Mouse (Mus musculus) hindbrain, embryonic 14.5 days (tissue): ENCODE data around the gene Hamp. TPM values are rescaled to one million over a fixed set of nuclear protein-coding genes. Genes with fewer than 3 reads are reported as not detected.

Experiments
- ATAC-seq: fragments of 200-750 bp; cut with Nextera tagmentation; 2 replicates; pipeline ENCODE4 v1.8.0; 2017; ENCODE audit warnings: moderate number of reproducible peaks, mild to moderate bottlenecking, moderate TSS enrichment, moderate library complexity; ENCODE audit not compliant: low FRiP score
- DNase-seq: peaks from one replicate; pipeline ENCODE4 v3.0.0-alpha.2; 2015; ENCODE audit warnings: low spot score
- H3K27ac ChIP-seq: fragments of 300-500 bp; sonication (generic); 2 replicates; pipeline ENCODE4 v1.5.1; 2014; ENCODE audit warnings: mild to moderate bottlenecking, moderate library complexity
- H3K27me3 ChIP-seq: fragments of 300-500 bp; sonication (generic); 2 replicates; pipeline ENCODE4 v1.6.1; 2014; ENCODE audit warnings: mild to moderate bottlenecking, low read length, mixed read lengths; ENCODE audit not compliant: control insufficient read depth, insufficient read depth
- H3K36me3 ChIP-seq: fragments of 300-500 bp; sonication (generic); replicated peaks from 2 replicates; pipeline ENCODE4 v1.6.1; 2014; ENCODE audit not compliant: control insufficient read depth, insufficient read depth
- H3K4me1 ChIP-seq: fragments of 300-500 bp; sonication (generic); replicated peaks from 2 replicates; pipeline ENCODE4 v1.6.1; 2014; ENCODE audit warnings: antibody characterized with exemption, low read length, mixed read lengths; ENCODE audit not compliant: control insufficient read depth, insufficient read depth
- H3K4me2 ChIP-seq: fragments of 300-500 bp; sonication (generic); replicated peaks from 2 replicates; pipeline ENCODE4 v1.6.1; 2014; ENCODE audit warnings: mild to moderate bottlenecking, moderate library complexity
- H3K4me3 ChIP-seq: fragments of 300-500 bp; sonication (generic); replicated peaks from 2 replicates; pipeline ENCODE4 v1.5.1; 2014; ENCODE audit warnings: mild to moderate bottlenecking, low read length
- H3K9ac ChIP-seq: fragments of 300-500 bp; sonication (generic); 2 replicates; pipeline ENCODE4 v1.6.1; 2014
- H3K9me3 ChIP-seq: fragments of 300-500 bp; sonication (generic); 2 replicates; pipeline ENCODE4 v1.6.1; 2016; ENCODE audit warnings: low read length; ENCODE audit not compliant: control insufficient read depth
- whole genome bisulfite sequencing: fragments of 180-500 bp; shearing (Covaris S2); extraction: QIAGEN DNeasy Blood & Tissue Kit; methylation state at CpG from one replicate; pipeline ENCODE4 v1.1.7; 2014; 5-methylcytosine and 5-hydroxymethylcytosine counted together
- polyA plus RNA-seq: library from polyadenylated mRNA; unstranded; fragments of >200 nt; fragmentation: Nextera tagmentation; extraction: Ambion mirVana; gene quantifications from 2 replicates; pipeline ENCODE4 v1.2.1, GENCODE M21; 2014

The Hamp gene
- polyA plus RNA-seq, 1 experiment from 2014 or later = not detected

DNA sequence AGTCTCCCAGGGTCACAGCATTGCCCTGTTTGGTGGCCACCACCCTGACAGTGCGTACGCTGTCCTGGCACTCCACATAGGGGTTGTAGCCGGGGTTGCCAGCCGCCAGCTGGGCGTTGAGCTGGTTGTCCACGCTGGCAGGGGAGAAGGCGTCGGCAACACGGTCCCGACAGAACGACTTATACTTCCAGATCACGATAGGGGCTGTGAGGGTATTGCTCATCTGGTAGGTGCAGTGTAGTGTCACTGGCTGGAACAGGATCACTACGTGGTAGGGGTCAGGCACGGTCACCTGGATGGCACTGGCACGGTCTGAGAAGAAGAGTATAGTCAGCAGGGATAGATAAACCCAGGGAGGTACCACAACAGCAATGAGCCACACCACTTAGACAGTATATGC is 28.1 kb upstream of the Hamp start:
- Histone ChIP-seq H3K4me2 (0 out of 2 replicates have a peak overlapping the region, but pooled peaks have one; percentile 49), H3K27ac (no peak overlapping the region), H3K4me3 (peak overlapping the region; percentile 26; the same call in 1 of the 2 replicates), H3K27me3 (peaks cover 24% of the 10 kb centered on the region), H3K36me3 (no peaks in the 10 kb centered on the region), H3K9ac (no peak overlapping the region), H3K4me1 (0 out of 2 replicates have a peak, but pooled peaks cover 4% of the 10 kb centered on the region), H3K9me3 (no peaks in the 10 kb centered on the region)
- no peak for DNase-seq
- ATAC-seq = no peak
- 88% methylated on average over 15 of the region's 15 CpGs for WGBS

DNA sequence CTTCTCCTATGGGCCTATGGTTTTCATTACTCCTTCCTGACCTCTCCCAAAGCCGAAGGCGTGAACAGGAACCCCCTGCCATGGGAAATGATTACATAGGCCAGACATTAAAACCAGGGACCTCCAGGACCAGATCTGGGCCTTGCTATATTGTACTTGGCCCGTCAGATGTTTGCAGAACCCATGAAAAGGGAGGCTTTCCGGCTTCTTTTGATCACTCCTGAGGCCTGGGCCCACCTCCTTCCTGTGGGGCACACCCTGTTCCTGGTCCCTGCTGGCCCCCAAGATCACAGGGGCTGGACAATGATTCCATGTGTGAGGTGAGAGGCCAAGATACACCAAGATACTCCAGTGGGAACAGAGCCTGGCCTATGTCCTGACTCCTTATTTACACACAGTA is 25.3 kb upstream of the Hamp start:
- H3K36me3 ChIP-seq = no peaks in the 10 kb centered on the region
- H3K4me3 ChIP-seq = no peak overlapping the region
- DNase-seq (no peak), ATAC-seq (no peak)
- 84% methylated on average over 4 of the region's 4 CpGs for WGBS
- no peaks in the 10 kb centered on the region for H3K9me3 ChIP-seq
- H3K4me2 ChIP-seq = no peak overlapping the region
- 0 out of 2 replicates have a peak, but pooled peaks cover 4% of the 10 kb centered on the region for H3K4me1 ChIP-seq
- 0 out of 2 replicates have a peak overlapping the region, but pooled peaks have one; percentile 32 for H3K27ac ChIP-seq
- H3K9ac ChIP-seq = no peak overlapping the region
- peaks cover 24% of the 10 kb centered on the region for H3K27me3 ChIP-seq

GRCm38 (mm10) chr7:30968611-30969010 is 24.8 kb upstream of the Hamp start:
- 0 out of 2 replicates have a peak, but pooled peaks cover 4% of the 10 kb centered on the region for H3K4me1 ChIP-seq
- WGBS = 89% methylated on average over 8 of the region's 8 CpGs
- no peak for ATAC-seq
- no peak overlapping the region for H3K4me3 ChIP-seq
- no peaks in the 10 kb centered on the region for H3K9me3 ChIP-seq
- H3K9ac ChIP-seq = no peak overlapping the region
- H3K27ac ChIP-seq = 0 out of 2 replicates have a peak overlapping the region, but pooled peaks have one; percentile 32
- DNase-seq = no peak
- H3K27me3 ChIP-seq = peaks cover 21% of the 10 kb centered on the region
- H3K4me2 ChIP-seq = no peak overlapping the region
- H3K36me3 ChIP-seq = no peaks in the 10 kb centered on the region

- Histone ChIP-seq H3K27ac (no peak overlapping the region), H3K27me3 (0 out of 2 replicates have a peak, but pooled peaks cover 2% of the 10 kb centered on the region), H3K4me1 (no peaks in the 10 kb centered on the region), H3K9me3 (no peaks in the 10 kb centered on the region), H3K4me3 (no peak overlapping the region), H3K4me2 (no peak overlapping the region), H3K9ac (no peak overlapping the region), H3K36me3 (no peaks in the 10 kb centered on the region)
- ATAC-seq = no peak
- no peak for DNase-seq
- 91% methylated on average over 3 of the region's 3 CpGs for WGBS
These were observed 22.8 kb upstream of the Hamp start for GRCm38 (mm10) chr7:30966657-30967056.

DNA sequence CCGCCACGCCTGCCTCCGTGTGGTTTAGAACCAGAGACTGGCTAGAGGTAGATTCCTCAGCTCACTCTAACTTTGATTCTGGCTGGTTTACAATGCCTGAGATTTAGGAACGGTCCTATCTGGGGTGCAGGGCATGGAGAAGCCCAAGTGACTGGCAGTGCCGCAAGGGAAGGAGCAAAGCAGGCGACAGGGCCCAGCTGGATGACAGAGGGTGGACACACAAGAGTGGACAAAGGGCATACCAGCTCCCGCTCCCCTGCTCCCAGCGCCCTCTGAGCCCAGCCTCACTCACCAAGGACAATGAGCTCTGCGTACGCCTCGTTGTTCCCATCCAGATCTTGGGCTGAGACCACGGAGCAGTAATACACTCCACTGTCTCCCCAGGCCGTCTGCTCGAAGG is 21.8 kb upstream of the Hamp start:
- ATAC-seq (no peak), DNase-seq (no peak)
- no peaks in the 10 kb centered on the region for H3K36me3 ChIP-seq
- no peak overlapping the region for H3K4me3 ChIP-seq
- H3K9me3 ChIP-seq = no peaks in the 10 kb centered on the region
- no peak overlapping the region for H3K27ac ChIP-seq
- H3K27me3 ChIP-seq = no peaks in the 10 kb centered on the region
- H3K9ac ChIP-seq = no peak overlapping the region
- H3K4me2 ChIP-seq = no peak overlapping the region
- no peaks in the 10 kb centered on the region for H3K4me1 ChIP-seq
- WGBS = 62% methylated on average over 14 of the region's 14 CpGs

DNA sequence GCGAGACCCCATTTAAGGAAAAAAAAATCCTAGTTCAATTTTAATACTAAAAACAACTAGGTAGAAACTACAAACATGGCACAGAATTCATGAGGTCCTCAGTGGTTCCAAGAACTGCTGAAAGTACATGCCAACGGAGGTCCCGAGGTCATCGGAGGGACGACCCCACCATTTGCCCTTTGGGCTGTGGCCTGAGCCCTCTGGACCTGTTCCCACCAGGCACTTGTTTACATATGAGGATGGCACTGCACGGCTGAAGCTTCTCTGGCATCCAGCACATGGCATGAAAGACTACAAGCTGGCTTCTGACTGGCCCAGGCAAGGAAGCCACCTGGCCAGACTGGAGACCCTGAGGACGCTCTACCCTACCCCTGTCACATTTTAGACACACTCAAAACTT is 20.5 kb upstream of the Hamp start:
- Histone ChIP-seq H3K27ac (no peak overlapping the region), H3K9ac (no peak overlapping the region), H3K4me2 (no peak overlapping the region), H3K9me3 (no peaks in the 10 kb centered on the region), H3K4me3 (no peak overlapping the region), H3K27me3 (no peaks in the 10 kb centered on the region), H3K4me1 (no peaks in the 10 kb centered on the region), H3K36me3 (no peaks in the 10 kb centered on the region)
- WGBS = 94% methylated on average over 7 of the region's 7 CpGs
- ATAC-seq (no peak), DNase-seq (no peak)

- ATAC-seq (no peak), DNase-seq (no peak)
- Histone ChIP-seq H3K4me3 (no peak overlapping the region), H3K27me3 (no peaks in the 10 kb centered on the region), H3K9ac (no peak overlapping the region), H3K27ac (no peak overlapping the region), H3K4me2 (no peak overlapping the region), H3K4me1 (peaks cover 7% of the 10 kb centered on the region), H3K9me3 (no peaks in the 10 kb centered on the region), H3K36me3 (0 out of 2 replicates have a peak, but pooled peaks cover 4% of the 10 kb centered on the region)
- whole genome bisulfite sequencing = 96% methylated on average over 5 of the region's 5 CpGs
These were observed 19.0 kb upstream of the Hamp start for GRCm38 (mm10) chr7:30962862-30963261.

DNA sequence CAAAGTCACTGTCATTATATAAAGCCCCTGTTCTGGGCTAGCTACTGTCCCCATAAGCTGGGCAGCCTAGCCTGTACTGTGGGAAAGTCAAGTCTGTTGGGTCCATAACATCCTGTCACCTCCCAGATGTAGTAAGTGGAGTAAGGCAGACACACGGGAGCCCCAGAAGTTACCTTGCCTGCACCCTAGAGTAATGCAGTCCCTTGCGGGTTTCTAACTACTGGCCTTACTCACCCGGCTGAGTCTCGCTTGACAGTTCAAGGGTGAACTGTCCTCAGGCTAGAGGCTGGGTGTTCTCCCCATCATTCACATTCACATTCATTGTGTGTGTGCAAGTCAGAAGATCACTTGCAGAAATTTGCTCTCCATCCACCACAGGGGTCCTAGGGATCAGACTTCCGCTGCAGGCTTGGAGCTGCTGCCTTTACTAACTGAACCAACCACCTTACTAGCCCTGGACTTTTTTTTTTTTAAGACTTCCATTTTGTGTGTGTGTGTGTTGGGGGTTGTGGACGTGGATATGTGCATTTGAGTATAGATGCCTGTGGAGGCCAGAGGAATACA is 16.0 kb upstream of the Hamp start:
- H3K9ac ChIP-seq = no peak overlapping the region
- DNase-seq (no peak), ATAC-seq (no peak)
- H3K36me3 ChIP-seq = peaks cover 8% of the 10 kb centered on the region; the same call in 1 of the 2 replicates
- H3K4me1 ChIP-seq = peaks cover 18% of the 10 kb centered on the region
- H3K27me3 ChIP-seq = no peaks in the 10 kb centered on the region
- H3K4me3 ChIP-seq = no peak overlapping the region
- H3K9me3 ChIP-seq = no peaks in the 10 kb centered on the region
- 88% methylated on average over 6 of the region's 6 CpGs for WGBS
- no peak overlapping the region for H3K4me2 ChIP-seq
- H3K27ac ChIP-seq = no peak overlapping the region

DNA sequence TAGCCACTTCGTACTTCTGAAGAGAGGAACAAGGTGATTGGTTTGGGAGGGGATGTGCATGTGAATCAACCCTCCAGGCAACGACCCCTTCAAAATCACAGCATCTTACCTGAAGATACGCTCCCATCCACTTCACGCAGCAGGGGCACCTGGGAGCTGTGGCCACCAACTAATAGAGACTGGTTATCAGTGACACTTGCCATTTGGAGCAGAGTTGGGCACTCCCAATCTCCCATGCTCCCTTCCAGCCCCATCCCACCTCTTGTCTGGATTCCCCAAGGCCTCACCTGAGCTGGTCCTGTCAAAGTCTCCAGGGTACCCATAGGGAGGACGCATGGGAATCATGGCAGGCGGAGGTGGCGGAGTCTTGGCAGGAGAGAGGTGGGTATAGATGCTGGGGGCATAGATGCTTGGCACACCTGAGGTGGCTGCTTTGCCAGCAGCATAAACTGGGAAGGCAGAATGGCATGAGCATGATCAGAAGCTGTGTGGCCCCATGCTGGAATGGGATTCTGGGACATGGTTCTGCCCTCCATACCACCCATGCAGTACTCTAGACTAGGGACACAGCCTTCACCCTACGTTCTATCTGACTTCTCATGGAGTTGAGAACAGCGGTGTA is 15.1 kb upstream of the Hamp start:
- Histone ChIP-seq H3K9me3 (no peaks in the 10 kb centered on the region), H3K27me3 (no peaks in the 10 kb centered on the region), H3K27ac (no peak overlapping the region), H3K4me3 (no peak overlapping the region), H3K4me1 (peaks cover 20% of the 10 kb centered on the region), H3K4me2 (peak overlapping the region; percentile 71; the same call in 1 of the 2 replicates), H3K36me3 (peaks cover 17% of the 10 kb centered on the region), H3K9ac (no peak overlapping the region)
- 97% methylated on average over 9 of the region's 9 CpGs for WGBS
- ATAC-seq (no peak), DNase-seq (no peak)
